Mouse (Mus musculus): ENCODE measurements around the gene Cemip2. TPM values are rescaled to one million over a fixed set of nuclear protein-coding genes. Genes with fewer than 3 reads are reported as not detected.

The Cemip2 gene
- total RNA-seq, 2 experiments from 2014 or later: 6.4 to 7.7 TPM

DNA sequence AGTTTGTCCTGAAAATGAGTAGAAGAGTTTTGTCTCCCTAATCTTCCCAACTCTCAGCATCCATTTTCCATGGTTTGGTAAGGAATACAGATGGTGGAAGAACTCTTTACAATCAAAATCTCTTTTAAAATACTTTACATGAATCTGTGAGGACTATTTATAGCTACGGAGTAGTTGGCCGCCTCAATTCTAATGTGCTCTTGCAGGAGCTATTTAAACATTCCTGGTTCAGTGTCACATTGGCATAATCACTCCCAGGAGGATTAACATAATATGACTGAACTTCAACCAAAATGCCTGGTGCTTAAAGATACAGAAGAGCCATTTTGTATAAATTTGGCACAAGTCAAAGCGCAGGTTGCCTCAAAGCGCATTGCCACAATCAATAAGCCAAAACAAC, 2.5 kb upstream of the Cemip2 start:
- intact Hi-C loops (cut with DNase I; ENCODE audit: low total_unique reads): loop anchor here (10.0 kb wide), 1 partner anchor 169 kb away; no protein-coding TSS in a partner anchor

DNA sequence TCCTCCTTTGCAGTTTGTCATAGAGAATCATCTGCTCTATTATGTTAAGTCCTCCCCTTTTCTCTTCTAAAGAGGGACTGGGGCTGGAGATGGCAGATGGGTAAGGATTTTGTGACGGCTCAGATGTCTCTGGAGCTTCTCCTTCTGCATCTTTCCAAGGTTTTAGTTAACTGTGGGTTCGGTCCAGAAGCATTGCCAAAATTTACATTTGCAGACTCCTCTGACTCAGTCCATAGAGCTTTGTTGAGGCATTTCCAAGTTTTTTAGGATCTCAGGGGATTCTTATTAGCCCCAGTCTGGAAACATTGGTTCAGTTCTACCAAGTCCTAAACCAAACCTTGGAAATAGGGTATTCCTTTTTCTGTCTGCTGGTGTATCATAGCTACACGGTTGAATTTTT, 1.5 kb upstream of the Cemip2 start:
- intact Hi-C loops (cut with DNase I; ENCODE audit: low total_unique reads): loop anchor here (10.0 kb wide), 1 partner anchor 168 kb away; no protein-coding TSS in a partner anchor
- no peak for DNase-seq

More for the DNA sequence above, 2.5 kb upstream of the Cemip2 start:
- DNase-seq: no peak

DNA sequence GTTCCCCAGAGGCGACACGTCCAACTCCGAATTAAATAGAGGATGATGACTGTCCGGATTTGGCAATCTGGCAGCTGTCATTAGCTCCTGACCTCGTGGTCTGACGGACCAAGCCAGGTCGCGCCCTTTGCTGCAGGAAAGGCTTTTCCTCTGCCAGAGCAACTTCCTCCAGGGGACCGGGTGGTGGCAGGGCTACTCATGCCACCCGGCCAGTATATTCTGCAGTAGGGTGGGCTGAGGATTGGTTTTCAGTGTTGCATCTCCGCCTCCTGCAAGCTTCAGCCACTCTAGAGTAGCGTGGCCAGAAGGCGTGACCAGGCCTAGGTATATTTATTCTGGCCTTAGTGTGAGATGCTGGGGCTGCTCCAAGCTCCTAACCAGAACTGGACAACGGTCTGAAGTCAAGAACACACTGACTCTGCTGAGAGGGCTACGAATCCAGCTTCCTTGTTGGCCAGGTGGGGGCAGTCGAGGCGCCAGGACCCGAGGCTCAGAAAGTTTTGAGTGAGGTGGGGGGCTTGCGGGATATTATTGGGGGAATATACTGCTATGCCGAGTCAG, 891 bp upstream of the Cemip2 start:
- intact Hi-C loops (cut with DNase I; ENCODE audit: low total_unique reads): loop anchor here (10.0 kb wide), 1 partner anchor 168 kb away; no protein-coding TSS in a partner anchor
- DNase-seq: peak; percentile 58

DNA sequence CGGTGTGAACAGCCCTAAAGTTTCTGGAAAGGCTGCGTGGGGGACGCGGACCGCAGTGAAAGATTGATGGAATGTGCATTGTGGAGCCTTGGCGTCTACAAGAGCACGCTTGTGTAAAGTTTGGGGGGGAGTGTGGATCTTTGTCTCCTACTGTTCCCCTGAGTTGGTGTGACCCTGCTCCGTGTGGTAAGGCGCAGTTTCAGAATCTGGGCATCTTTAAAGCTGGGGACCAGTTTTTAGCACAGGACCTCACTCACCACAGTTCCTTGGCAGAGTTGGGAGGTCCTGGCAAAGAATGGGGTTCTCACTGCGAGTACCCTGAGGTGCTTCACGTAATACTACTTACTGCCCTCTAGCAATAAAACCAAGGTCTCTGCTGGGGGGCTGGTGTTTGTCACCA, 964 bp downstream of the Cemip2 start:
- intact Hi-C loops (cut with DNase I; ENCODE audit: low total_unique reads): loop anchor here (10.0 kb wide), 1 partner anchor 166 kb away; no protein-coding TSS in a partner anchor

GRCm38 (mm10) chr19:21780663-21781062, 2.5 kb downstream of the Cemip2 start:
- DNase-seq: no peak
- intact Hi-C loops (cut with DNase I; ENCODE audit: low total_unique reads): no loop called here

More for the DNA sequence above, 964 bp downstream of the Cemip2 start:
- DNase-seq: no peak

DNA sequence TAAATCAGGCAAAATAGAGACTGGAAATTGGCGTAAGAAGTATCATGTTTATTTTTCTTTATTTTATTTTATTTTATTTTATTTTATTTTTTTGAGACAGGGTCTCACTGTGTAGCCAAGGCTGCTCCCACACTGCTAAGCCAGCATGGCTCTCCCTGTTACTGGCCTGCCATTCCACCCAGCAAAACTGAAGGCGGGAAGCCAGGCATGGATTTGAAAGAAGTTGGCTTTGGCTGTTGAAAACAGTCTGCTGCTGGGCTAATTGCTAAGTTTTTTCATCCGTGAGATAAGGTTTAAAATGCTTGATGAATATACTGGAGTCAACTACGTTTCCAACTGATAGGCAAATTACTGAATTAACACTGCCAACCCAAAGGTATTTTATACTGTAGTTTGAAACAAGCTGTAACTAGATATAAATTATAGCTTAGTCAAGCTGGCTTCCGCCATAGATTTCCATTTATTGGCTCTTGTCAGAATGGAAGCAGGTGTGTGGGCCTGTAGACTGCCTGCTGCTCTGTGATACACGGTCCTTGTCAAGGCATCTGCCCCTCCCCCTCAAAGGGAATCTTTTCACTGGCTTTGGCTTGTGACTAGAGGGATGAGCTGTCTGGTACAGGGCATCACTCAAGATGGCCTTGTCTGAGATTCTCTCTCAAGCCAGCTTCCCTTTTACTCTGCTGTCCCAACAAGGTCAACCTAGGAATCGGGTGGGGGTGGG, 3.1 kb downstream of the Cemip2 start:
- intact Hi-C loops (cut with DNase I; ENCODE audit: low total_unique reads): no loop called here
- DNase-seq: no peak

- DNase-seq: no peak
- intact Hi-C loops (cut with DNase I; ENCODE audit: low total_unique reads): no loop called here
These were observed 3.8 kb downstream of the Cemip2 start for GRCm38 (mm10) chr19:21781787-21782432.

- intact Hi-C loops (cut with DNase I; ENCODE audit: low total_unique reads): no loop called here
- DNase-seq: no peak
These were observed 5.6 kb downstream of the Cemip2 start for GRCm38 (mm10) chr19:21783717-21784116.

DNA sequence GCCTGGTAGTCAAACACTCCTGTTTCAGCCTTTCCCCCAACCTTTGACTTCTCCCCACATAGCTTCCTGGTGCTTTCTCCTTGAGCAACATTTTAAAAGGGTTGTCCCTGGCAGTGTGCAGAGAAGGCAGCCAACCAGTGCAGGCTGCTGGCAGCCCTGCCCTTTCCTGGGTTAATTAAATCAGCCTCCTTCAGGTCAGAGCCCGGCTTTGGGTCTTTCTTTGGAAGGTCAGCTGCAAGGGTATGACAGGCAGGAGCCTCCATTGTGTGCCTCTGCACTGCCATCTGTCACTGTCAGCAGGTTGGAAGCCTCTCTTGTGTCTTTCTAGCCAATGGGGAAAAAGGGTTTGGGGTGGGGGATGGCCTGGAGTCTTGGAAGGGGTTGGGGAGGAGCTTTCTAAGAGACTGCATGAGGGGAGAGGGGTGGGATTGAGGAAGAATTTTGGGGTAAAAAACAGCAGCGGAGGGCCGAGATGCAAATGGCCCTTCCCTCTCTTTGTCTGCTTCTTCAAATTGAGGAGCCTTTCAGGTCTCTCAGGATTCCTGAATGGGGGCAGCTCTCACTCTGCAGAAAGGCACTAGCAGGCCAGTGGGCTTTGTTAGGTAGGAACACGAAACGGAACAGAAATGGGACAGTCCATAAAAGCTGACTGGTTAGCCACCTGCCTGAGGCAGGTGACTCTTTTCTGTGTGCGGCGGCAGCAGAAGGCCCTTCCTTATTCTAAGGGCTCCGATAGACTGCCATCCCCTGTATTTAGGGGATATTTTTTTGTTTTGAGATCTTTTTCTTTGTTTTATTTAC, 6.4 kb downstream of the Cemip2 start:
- DNase-seq: no peak
- intact Hi-C loops (cut with DNase I; ENCODE audit: low total_unique reads): no loop called here

- intact Hi-C loops (cut with DNase I; ENCODE audit: low total_unique reads): no loop called here
- DNase-seq: no peak
These were observed 7.0 kb downstream of the Cemip2 start for GRCm38 (mm10) chr19:21785132-21785528.

DNA sequence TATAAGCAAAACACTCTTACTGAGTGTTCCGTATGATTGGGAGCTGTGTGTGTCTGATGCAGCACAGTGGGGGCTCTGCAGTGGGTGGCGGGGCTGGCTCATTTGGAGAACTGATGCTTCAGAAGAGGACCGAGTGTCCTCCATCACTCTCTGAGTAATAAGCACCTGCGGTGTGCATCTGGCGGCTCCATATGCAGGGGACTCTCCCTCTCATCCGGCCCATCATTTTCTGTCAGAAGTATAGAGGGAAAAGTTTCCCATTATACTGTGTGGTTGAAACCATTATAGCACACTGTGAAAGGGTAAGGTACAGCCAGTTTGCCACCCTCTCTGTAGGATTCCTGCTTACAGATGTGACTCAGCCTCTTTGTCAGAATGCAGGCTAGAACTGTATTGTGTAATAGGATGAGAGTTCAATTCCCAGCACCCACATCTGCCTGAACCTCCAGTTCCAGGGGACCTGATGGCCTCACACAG, 8.9 kb downstream of the Cemip2 start:
- intact Hi-C loops (cut with DNase I; ENCODE audit: low total_unique reads): no loop called here
- DNase-seq: no peak

DNA sequence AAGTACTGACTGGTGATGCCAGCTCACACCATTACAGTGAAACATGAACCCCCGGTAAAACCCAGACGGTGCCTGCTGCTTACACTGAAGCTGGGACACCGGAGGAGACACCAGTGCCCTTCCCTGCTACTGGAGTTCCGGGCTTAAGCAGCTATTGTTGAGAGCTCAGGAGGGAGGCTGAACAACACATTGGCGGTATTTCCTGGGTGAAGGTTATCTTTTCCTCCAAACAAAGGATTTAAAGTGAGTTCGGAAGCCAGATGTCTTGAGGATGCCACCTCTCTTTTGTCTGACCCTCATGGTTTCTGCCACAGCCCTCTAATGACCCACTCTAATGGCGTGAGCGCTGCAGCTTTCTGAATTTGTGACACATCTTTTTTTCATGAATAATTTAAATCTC, 10.9 kb downstream of the Cemip2 start:
- intact Hi-C loops (cut with DNase I; ENCODE audit: low total_unique reads): no loop called here
- no peak for DNase-seq

DNA sequence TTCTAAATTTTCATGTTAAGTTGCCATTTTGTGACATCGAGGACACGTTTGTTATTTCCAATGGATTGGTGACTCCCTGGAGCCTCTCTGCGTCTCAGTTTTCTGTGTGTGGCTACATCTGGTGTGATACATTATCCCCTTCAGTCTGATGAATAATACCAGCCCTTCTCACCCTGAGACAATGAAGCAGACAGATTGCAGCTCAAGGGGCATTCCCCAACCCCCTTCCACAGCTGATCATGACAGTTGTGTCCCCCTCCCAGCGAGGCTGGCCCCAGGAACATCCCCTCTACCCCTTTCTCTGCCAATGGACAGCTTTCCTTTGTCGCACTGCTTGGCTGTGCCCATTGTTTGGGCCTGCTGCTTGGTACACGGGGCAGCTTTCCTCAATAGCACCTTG, 11.5 kb downstream of the Cemip2 start:
- no peak for DNase-seq
- intact Hi-C loops (cut with DNase I; ENCODE audit: low total_unique reads): no loop called here

GRCm38 (mm10) chr19:21791386-21791785, 13.2 kb downstream of the Cemip2 start:
- DNase-seq: no peak
- intact Hi-C loops (cut with DNase I; ENCODE audit: low total_unique reads): no loop called here

- intact Hi-C loops (cut with DNase I; ENCODE audit: low total_unique reads): no loop called here
- no peak for DNase-seq
These were observed 13.7 kb downstream of the Cemip2 start for GRCm38 (mm10) chr19:21791826-21792225.

GRCm38 (mm10) chr19:21792587-21793175, 14.5 kb downstream of the Cemip2 start:
- DNase-seq: no peak
- intact Hi-C loops (cut with DNase I; ENCODE audit: low total_unique reads): no loop called here

DNA sequence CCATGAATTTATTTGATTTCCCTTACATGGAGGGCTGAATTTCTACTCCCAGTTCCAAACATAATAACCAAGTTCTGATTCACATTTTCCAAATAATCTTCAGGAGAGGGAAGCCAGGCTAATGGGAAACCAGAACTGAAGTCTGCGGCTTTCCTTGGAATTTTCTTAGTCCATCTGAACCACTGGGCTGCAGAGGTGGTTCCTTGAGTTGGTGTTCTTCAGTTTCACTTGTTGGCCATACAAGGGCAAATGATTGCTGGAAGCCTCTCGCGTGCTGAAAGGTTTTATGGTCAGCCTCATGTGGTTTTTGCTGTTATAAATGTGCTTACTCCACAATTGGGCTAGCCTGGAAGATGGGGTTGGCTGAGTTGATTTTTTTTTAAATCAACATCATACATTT, 16.4 kb downstream of the Cemip2 start:
- DNase-seq: no peak

GRCm38 (mm10) chr19:21796333-21796732, 18.2 kb downstream of the Cemip2 start:
- intact Hi-C loops (cut with DNase I; ENCODE audit: low total_unique reads): no loop called here
- DNase-seq: no peak

More for the DNA sequence above, 16.4 kb downstream of the Cemip2 start:
- intact Hi-C loops (cut with DNase I; ENCODE audit: low total_unique reads): no loop called here

GRCm38 (mm10) chr19:21798700-21799099, 20.6 kb downstream of the Cemip2 start:
- intact Hi-C loops (cut with DNase I; ENCODE audit: low total_unique reads): no loop called here
- DNase-seq: peak; percentile 47

Measured in gastrocnemius, postnatal 14 days (tissue).